Mouse (Mus musculus) forebrain, postnatal 0 days (tissue): ENCODE data around the gene Man1a2. TPM values are rescaled to one million over a fixed set of nuclear protein-coding genes. Genes with fewer than 3 reads are reported as not detected.

Experiments used
- ATAC-seq: fragments of 200-750 bp; cut with Nextera tagmentation; 2 replicates; pipeline ENCODE4 v1.8.0; 2017; ENCODE audit warnings: mild to moderate bottlenecking, moderate library complexity
- DNase-seq: peaks from one replicate; pipeline ENCODE4 v3.0.0-alpha.2; 2015
- H3K27ac ChIP-seq: fragments of 300-500 bp; sonication (generic); 2 replicates; pipeline ENCODE4 v1.5.1; 2014; ENCODE audit warnings: low read depth, mild to moderate bottlenecking, antibody characterized with exemption, low read length, moderate library complexity, mixed read lengths
- H3K27me3 ChIP-seq: fragments of 300-500 bp; sonication (generic); 2 replicates; pipeline ENCODE4 v1.6.1; 2014; ENCODE audit warnings: mild to moderate bottlenecking, low read length, mixed read lengths; ENCODE audit not compliant: insufficient read depth
- H3K36me3 ChIP-seq: fragments of 300-500 bp; sonication (generic); 2 replicates; pipeline ENCODE4 v1.6.1; 2014; ENCODE audit warnings: mild to moderate bottlenecking, moderate library complexity; ENCODE audit not compliant: insufficient read depth
- H3K4me1 ChIP-seq: fragments of 300-500 bp; sonication (generic); 2 replicates; pipeline ENCODE4 v1.6.1; 2014; ENCODE audit warnings: antibody characterized with exemption; ENCODE audit not compliant: insufficient read depth
- H3K4me2 ChIP-seq: fragments of 300-500 bp; sonication (generic); 2 replicates; pipeline ENCODE4 v1.6.1; 2014; ENCODE audit warnings: low read depth, mild to moderate bottlenecking, moderate library complexity
- H3K4me3 ChIP-seq: fragments of 300-500 bp; sonication (generic); 2 replicates; pipeline ENCODE4 v1.5.1; 2014; ENCODE audit warnings: low read depth, low read length, mixed read lengths
- H3K9ac ChIP-seq: fragments of 300-500 bp; sonication (generic); 2 replicates; pipeline ENCODE4 v1.6.1; 2014; ENCODE audit warnings: mild to moderate bottlenecking
- H3K9me3 ChIP-seq: fragments of 300-500 bp; sonication (generic); 2 replicates; pipeline ENCODE4 v1.6.1; 2016; ENCODE audit warnings: low read length
- CTCF ChIP-seq: sonication (generic); IDR thresholded peaks from 2 replicates; pipeline ENCODE4 v1.5.1; 2016; ENCODE audit warnings: antibody characterized with exemption, control low read depth, low read depth
- WGBS: fragments of 180-500 bp; shearing (Covaris S2); extraction: QIAGEN DNeasy Blood & Tissue Kit; methylation state at CpG from one replicate; pipeline ENCODE4 v1.1.7; 2014; 5-methylcytosine and 5-hydroxymethylcytosine counted together
- polyA plus RNA-seq: library from polyadenylated mRNA; unstranded; fragments of >200 nt; fragmentation: Nextera tagmentation; extraction: Ambion mirVana; gene quantifications from 2 replicates; pipeline ENCODE4 v1.2.1, GENCODE M21; 2015
- total RNA-seq: library from RNA; depleted of rRNA; stranded (reverse); fragments of >200 nt; gene quantifications from 2 replicates; pipeline ENCODE4 v1.2.3, GENCODE M21; 2014

The Man1a2 gene
- total and polyA plus RNA-seq, 2 experiments from 2014 or later: 48.2 to 54.3 TPM

DNA sequence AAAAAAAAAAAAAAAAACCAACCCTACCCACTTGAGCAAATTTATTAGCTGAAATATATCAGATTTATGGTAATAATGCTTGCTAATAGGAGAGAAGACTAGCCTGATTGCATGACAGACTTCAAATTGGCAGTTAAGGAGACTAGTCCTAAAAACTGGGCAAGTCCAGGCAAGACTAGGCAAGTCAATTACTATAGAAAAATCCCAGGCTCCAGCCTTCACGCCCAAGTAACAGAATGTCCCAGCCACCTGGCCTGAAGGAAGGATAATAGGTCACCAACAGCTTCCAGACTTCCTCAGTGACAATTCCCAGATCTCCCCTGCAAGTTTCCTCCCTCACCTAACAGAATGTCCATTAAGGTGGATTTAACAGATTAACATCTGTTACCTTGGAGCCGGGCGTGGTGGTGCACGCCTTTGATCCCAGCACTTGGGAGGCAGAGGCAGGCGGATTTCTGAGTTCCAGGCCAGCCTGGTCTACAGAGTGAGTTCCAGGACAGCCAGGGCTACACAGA lies 35.5 kb upstream of the Man1a2 start:
- TF ChIP-seq CTCF: no peak
- Histone ChIP-seq H3K27ac (no peak overlapping the region), H3K4me1 (no peaks in the 10 kb centered on the region), H3K9ac (no peak overlapping the region), H3K9me3 (no peaks in the 10 kb centered on the region), H3K27me3 (no peaks in the 10 kb centered on the region), H3K4me3 (no peak overlapping the region), H3K36me3 (no peaks in the 10 kb centered on the region), H3K4me2 (no peak overlapping the region)
- ATAC-seq (no peak), DNase-seq (no peak)
- WGBS: 94% methylated on average over 5 of the region's 5 CpGs

DNA sequence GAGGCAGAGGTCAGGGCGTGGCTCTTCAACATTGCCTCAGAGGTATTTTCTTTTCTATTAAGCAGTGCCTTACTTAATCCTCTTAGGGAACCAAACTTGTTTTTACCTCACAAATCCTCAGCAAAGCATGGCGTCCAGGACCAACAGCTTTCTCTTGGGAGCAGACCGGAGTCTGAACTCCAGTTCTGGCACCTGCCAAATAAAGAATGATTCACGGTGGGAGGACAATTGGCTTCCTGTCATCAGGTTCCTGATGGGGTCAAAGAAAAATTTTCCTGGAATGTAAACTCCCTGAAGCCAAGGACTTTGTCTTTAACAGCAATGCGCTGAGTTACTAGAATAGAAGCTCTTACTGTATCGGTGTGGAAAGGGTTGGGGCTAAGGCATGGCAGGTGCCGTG lies 30.9 kb upstream of the Man1a2 start:
- H3K36me3 ChIP-seq: no peaks in the 10 kb centered on the region
- no peaks in the 10 kb centered on the region for H3K27me3 ChIP-seq
- no peak overlapping the region for H3K4me2 ChIP-seq
- no peak for ATAC-seq
- DNase-seq: no peak
- WGBS: 70% methylated on average over 7 of the region's 7 CpGs
- H3K27ac ChIP-seq: no peak overlapping the region
- H3K9me3 ChIP-seq: no peaks in the 10 kb centered on the region
- no peak overlapping the region for H3K9ac ChIP-seq
- no peak overlapping the region for H3K4me3 ChIP-seq
- H3K4me1 ChIP-seq: no peaks in the 10 kb centered on the region
- TF ChIP-seq CTCF: no peak

DNA sequence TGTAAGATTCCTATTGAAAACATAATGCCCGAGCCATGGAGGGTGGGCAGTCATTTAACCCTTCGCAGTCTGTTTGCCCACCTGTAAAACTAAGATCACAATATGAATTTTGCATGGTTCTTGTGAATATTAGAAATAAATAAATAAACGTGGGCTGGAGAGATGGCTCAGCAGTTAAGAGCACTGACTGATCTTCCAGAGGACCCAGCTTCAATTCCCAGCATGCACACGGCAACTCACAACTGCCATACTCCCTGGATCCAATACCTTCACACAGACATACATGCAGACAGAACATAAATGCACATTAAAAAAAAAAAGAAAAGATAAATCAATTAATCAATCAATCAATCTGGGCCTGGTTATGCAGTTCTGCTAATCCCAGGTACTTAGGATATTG lies 30.1 kb upstream of the Man1a2 start:
- WGBS: 75% methylated on average over 4 of the region's 4 CpGs
- no peaks in the 10 kb centered on the region for H3K4me1 ChIP-seq

DNA sequence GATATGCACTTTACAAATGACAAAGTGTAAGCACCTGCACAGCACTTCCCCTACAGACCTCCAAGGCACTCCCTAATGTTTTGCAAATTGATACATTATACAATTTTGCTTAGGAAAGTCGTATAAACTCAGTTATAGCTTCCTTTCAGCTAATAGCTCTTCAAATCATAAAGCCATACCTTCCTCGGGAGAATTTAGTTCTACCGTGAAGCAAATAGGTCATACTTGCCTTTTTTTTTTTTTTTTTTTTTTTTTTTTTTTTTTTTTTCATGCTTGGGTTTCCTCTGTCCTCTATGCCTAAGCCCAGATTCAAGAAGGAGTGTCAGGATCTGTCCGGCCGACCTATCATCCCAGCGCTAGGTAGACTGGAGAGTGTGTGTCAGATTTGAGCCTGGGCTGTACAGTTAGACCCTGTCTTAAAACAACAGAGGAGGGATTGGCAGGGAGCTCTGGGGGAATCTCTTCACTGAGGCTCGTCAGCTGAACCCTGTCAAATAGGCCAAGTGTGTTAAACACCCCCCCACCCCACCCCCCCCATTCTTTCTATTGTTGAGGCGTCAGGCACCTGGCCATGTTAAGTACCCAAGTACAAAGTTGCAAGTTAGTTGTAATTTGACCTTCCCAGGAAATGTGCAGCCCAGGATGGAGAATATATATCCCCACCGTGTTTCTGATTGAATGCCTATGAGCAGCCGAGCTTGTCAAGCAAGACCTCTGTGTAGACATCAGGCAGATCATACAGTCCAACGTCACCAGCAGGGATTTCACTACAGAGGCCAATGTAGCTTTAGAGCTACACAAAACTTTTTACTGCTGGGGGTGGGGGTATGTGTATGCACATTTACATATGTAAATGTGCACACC lies 28.1 kb upstream of the Man1a2 start:
- H3K4me1 ChIP-seq: no peaks in the 10 kb centered on the region
- no peak overlapping the region for H3K27ac ChIP-seq
- no peak for TF ChIP-seq CTCF
- H3K27me3 ChIP-seq: no peaks in the 10 kb centered on the region
- H3K9ac ChIP-seq: no peak overlapping the region
- ATAC-seq (no peak), DNase-seq (no peak)
- H3K9me3 ChIP-seq: no peaks in the 10 kb centered on the region
- no peak overlapping the region for H3K4me3 ChIP-seq
- no peaks in the 10 kb centered on the region for H3K36me3 ChIP-seq
- WGBS: 74% methylated on average over 11 of the region's 11 CpGs
- H3K4me2 ChIP-seq: no peak overlapping the region

More for the DNA sequence above, 30.1 kb upstream of the Man1a2 start:
- Histone ChIP-seq H3K36me3 (no peaks in the 10 kb centered on the region), H3K9me3 (no peaks in the 10 kb centered on the region), H3K4me2 (no peak overlapping the region), H3K9ac (no peak overlapping the region), H3K27me3 (no peaks in the 10 kb centered on the region), H3K27ac (no peak overlapping the region), H3K4me3 (no peak overlapping the region)
- no peak for TF ChIP-seq CTCF
- ATAC-seq: no peak
- no peak for DNase-seq

DNA sequence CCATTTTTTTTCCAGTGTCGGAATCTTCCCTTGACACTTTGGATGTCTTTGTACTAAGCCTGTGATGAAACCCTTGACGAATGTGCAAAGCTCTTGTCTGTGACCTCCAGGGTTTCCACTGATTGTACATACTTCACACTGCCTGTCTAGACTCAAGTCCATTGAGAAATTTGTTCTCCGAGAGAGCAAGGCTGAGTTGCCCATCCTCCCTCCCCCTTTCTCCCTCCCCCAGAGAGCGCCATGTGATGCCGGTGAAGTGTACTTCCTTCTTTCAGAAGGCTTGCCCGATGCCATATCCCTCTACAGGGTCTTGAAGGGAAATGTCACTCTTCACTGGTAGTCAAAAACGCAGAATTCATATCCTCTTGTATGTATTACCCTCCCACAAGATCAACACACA lies 26.8 kb upstream of the Man1a2 start:
- ATAC-seq (no peak), DNase-seq (no peak)
- TF ChIP-seq CTCF: no peak
- Histone ChIP-seq H3K27ac (no peak overlapping the region), H3K9ac (no peak overlapping the region), H3K4me1 (no peaks in the 10 kb centered on the region), H3K36me3 (no peaks in the 10 kb centered on the region), H3K4me3 (no peak overlapping the region), H3K9me3 (no peaks in the 10 kb centered on the region), H3K27me3 (no peaks in the 10 kb centered on the region), H3K4me2 (no peak overlapping the region)
- WGBS: 85% methylated on average over 7 of the region's 7 CpGs

DNA sequence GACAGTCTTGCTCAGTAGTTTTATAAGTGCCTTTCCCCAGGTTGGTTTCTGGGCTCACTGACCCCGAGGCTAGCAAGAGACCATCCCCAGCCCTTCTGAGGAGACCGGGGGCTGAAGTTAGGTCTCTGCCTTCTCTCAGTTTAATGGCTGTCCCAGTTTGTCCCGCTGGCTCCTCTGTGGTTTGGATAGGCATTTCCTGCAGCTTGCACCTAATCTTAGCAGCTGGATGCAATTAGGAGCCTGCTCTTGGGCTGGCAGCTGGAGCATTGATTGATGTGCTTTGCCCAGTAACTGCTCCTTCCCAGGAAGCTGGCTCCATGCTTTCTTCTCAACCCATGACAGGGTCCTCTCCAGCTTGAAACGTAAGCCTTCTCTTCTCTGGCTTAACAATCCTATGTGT lies 26.2 kb upstream of the Man1a2 start:
- ATAC-seq (no peak), DNase-seq (no peak)
- Histone ChIP-seq H3K27me3 (no peaks in the 10 kb centered on the region), H3K4me2 (no peak overlapping the region), H3K36me3 (no peaks in the 10 kb centered on the region), H3K27ac (no peak overlapping the region), H3K4me1 (no peaks in the 10 kb centered on the region), H3K4me3 (no peak overlapping the region), H3K9me3 (no peaks in the 10 kb centered on the region), H3K9ac (no peak overlapping the region)
- no peak for TF ChIP-seq CTCF
- WGBS: 72% methylated on average over 4 of the region's 4 CpGs

DNA sequence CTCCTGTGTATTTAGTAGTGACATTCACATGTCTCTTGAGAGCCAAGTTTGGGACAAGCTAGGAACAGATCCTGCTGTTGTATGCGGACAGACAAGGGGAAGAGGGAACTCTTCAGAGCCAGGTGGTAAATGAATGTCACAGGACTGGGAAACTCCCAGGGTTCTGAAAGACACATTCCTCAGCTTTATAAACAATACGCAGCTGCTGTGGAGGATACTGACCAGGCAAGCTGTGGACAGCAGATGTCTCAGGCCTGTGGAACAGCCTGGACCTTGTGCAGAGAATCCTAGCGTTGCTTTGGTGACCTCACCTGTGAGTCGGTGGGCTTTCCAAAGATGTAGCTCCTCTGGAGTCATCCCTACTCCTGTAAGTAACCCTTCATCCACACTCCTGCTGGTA lies 21.8 kb upstream of the Man1a2 start:
- H3K9ac ChIP-seq: no peak overlapping the region
- 88% methylated on average over 4 of the region's 4 CpGs for WGBS

More for the DNA sequence above, 21.8 kb upstream of the Man1a2 start:
- H3K9me3 ChIP-seq: no peaks in the 10 kb centered on the region
- no peak for DNase-seq
- H3K4me3 ChIP-seq: no peak overlapping the region
- no peaks in the 10 kb centered on the region for H3K27me3 ChIP-seq
- H3K4me1 ChIP-seq: no peaks in the 10 kb centered on the region
- no peak for ATAC-seq
- no peak overlapping the region for H3K4me2 ChIP-seq
- no peaks in the 10 kb centered on the region for H3K36me3 ChIP-seq
- H3K27ac ChIP-seq: no peak overlapping the region
- TF ChIP-seq CTCF: no peak
